Mouse (Mus musculus) brain, embryonic 14.5 days (tissue): ENCODE results near the gene Mylip.

Experiments used
- CTCF ChIP-seq: fragments of 200-500 bp; IDR thresholded peaks from 2 replicates; pipeline ENCODE4 v1.5.1; 2012; ENCODE audit warnings: inconsistent platforms, mild to moderate bottlenecking, moderate library complexity, borderline replicate concordance; ENCODE audit not compliant: insufficient read depth, insufficient read length; ENCODE audit errors: extremely low read depth
- POLR2A ChIP-seq: fragments of 200-500 bp; IDR thresholded peaks from 2 replicates; pipeline ENCODE4 v1.6.1; 2012; ENCODE audit warnings: mild to moderate bottlenecking, inconsistent platforms, borderline replicate concordance; ENCODE audit not compliant: poor library complexity, insufficient read depth, insufficient read length, severe bottlenecking; ENCODE audit errors: extremely low read depth

DNA sequence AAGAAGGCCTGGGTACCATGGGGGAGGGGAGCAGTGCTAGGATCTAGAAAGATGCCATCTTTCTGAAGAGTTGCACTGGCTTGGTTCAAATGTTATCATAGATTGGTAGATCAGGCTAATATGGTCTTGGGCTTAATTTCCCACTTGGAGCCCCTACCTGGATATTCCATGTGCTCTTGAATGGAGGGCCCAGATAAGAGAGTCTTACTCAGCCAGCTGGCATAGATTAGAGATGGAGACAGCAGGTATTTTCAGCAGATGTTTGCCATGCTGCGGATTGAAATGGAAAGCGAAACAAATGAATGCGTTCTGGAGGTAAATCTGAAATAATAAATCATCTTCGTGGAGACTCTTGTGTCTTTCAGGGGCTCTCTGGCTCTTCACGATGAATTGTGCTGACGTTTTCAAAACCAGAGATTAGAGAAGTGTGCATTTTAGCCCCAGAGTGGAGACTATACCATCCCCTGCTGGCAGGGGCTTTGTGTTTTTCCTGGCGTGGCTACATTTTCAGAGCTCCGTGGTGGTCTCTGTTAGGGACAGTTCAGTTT is 4.8 kb downstream of the Mylip start:
- TF ChIP-seq CTCF (no peak), POLR2A (no peak)
